Mouse (Mus musculus): ENCODE results near the gene Ppp1r27. TPM values are rescaled to one million over a fixed set of nuclear protein-coding genes. Genes with fewer than 3 reads are reported as not detected.
A peak's percentile ranks its signal among the peaks of the same experiment; 100 is the strongest.

The Ppp1r27 gene
- polyA plus RNA-seq, 1 experiment from 2014 or later: not detected

DNA sequence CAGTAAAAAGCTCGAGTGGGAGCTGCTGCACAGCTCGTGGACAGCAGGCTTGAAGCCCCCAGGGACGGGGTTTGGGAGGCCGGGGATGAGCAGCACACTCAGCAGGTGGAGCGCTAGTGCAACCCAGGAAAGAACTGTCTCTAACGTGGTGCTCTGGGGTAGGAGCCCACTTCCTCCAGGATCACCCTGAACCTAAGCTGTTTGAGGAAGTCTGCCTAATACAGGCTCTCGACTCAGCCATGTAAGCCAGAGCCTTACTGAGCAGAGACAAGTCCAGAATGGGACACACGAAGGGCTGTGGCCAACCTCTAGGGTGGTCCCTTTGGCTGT is 12.0 kb downstream of the Ppp1r27 start:
- peaks cover 26% of the 10 kb centered on the region for H3K36me3 ChIP-seq
- ATAC-seq: 0 out of 2 replicates have a peak, but pooled peaks have one; percentile 2
- no peak overlapping the region for H3K4me3 ChIP-seq (replicated peaks)
- peak overlapping the region; percentile 73 for H3K27ac ChIP-seq
- H3K9ac ChIP-seq (replicated peaks): no peak overlapping the region
- H3K4me2 ChIP-seq (replicated peaks): peak overlapping the region; percentile 15; the same call in 1 of the 2 replicates
- no peaks in the 10 kb centered on the region for H3K9me3 ChIP-seq
- H3K4me1 ChIP-seq (replicated peaks): peaks cover 20% of the 10 kb centered on the region
- peaks cover 3% of the 10 kb centered on the region; the same call in 1 of the 2 replicates for H3K27me3 ChIP-seq
- 42% methylated on average over 8 of the region's 8 CpGs for WGBS

DNA sequence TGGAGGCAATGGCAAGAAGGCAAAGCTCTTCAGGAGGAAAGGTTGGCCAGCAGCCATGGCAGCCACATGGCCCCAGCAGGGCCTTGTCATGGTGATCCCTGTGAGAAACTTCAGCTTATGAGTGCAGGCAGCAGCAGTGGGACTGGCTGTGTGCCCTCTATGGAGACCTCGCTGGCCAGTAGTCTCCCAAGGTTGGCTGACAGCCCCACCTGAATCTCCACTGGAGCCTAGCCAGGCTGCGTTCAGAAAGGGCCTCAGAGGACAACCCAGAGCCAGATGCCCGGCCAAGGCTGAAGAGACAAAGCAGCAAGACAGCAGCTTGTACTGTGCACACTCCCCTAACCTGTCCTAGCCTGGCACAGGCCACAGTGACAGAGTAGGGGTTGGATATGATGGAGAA is 12.4 kb downstream of the Ppp1r27 start:
- 83% methylated on average over 3 of the region's 3 CpGs for WGBS
- peak overlapping the region; percentile 73 for H3K27ac ChIP-seq

DNA sequence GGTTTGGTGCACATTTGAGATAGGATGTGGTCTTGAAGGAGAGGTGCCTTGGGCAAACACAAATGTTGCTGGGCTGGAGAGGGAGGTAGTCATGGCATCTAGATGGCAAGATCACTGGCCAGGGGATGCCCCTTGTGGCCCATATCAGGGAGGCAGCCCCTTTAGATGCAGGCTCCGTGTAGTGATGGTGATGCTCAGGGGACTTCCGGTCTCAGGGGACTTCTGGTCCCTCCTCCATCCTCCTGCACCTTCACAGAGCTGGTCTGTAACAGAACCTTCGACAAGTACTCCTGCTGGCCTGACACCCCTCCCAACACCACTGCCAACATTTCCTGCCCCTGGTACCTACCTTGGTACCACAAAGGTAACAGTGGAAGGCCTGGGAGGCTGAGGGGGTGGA is 15.1 kb downstream of the Ppp1r27 start:
- Histone ChIP-seq H3K9me3 (no peaks in the 10 kb centered on the region), H3K4me3 (replicated peaks) (no peak overlapping the region), H3K4me2 (replicated peaks) (no peak overlapping the region), H3K27ac (no peak overlapping the region), H3K27me3 (peaks cover 34% of the 10 kb centered on the region), H3K36me3 (no peaks in the 10 kb centered on the region), H3K9ac (replicated peaks) (no peak overlapping the region), H3K4me1 (replicated peaks) (peaks cover 23% of the 10 kb centered on the region)
- WGBS: 85% methylated on average over 3 of the region's 3 CpGs
- no peak for ATAC-seq

More for the DNA sequence above, 12.4 kb downstream of the Ppp1r27 start:
- peaks cover 21% of the 10 kb centered on the region for H3K36me3 ChIP-seq
- no peak overlapping the region for H3K4me3 ChIP-seq (replicated peaks)
- no peak for ATAC-seq
- no peak overlapping the region for H3K9ac ChIP-seq (replicated peaks)
- peaks cover 20% of the 10 kb centered on the region for H3K4me1 ChIP-seq (replicated peaks)
- H3K27me3 ChIP-seq: peaks cover 7% of the 10 kb centered on the region
- H3K4me2 ChIP-seq (replicated peaks): no peak overlapping the region
- H3K9me3 ChIP-seq: no peaks in the 10 kb centered on the region

DNA sequence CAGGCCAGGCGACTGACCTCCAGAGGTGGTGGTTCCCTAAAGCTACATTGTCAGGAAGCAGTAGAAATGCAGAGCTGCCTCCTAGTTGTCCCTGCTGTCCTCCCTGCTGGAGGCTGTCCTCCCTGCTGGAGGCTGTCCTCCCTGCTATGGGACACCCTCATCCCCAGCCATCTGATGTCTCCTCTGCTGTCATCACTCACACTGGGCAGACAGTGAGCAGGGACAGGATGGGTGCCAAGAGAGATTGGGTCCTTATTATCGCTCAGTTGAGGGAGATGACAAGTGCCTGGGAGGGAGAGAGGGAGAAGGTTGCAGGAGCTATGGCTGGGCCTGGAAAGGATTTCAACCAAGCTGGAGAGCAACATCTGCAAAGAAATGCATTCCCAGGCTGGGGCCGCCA is 15.8 kb downstream of the Ppp1r27 start:
- Histone ChIP-seq H3K9me3 (no peaks in the 10 kb centered on the region), H3K4me1 (replicated peaks) (peaks cover 30% of the 10 kb centered on the region), H3K27me3 (peaks cover 41% of the 10 kb centered on the region), H3K4me3 (replicated peaks) (no peak overlapping the region), H3K4me2 (replicated peaks) (no peak overlapping the region), H3K36me3 (no peaks in the 10 kb centered on the region), H3K27ac (no peak overlapping the region), H3K9ac (replicated peaks) (no peak overlapping the region)
- no peak for ATAC-seq
- WGBS: 90% methylated on average over 3 of the region's 3 CpGs

DNA sequence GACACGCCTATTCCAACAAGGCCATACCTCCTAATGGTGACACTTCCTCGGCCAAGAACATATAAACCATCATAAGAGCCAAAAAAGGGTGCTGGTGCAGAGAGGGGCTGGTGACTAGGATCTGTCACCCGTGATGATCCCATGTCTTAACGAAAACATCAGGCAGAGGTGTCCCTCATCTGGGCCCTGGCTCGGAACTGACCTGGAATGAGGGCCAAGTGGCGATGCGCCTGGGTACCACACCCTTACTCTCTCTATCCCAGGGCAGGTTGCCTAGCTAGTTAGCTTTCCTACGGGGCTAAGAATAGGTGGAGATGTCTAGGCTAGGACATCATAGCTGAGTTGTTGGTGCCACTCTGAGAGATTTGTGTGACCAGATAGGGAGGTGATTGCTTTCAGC is 16.8 kb downstream of the Ppp1r27 start:
- H3K4me1 ChIP-seq (replicated peaks): peaks cover 20% of the 10 kb centered on the region
- no peak overlapping the region for H3K9ac ChIP-seq (replicated peaks)
- WGBS: 85% methylated on average over 8 of the region's 8 CpGs
- ATAC-seq: no peak
- no peak overlapping the region for H3K27ac ChIP-seq
- H3K9me3 ChIP-seq: no peaks in the 10 kb centered on the region
- no peak overlapping the region for H3K4me3 ChIP-seq (replicated peaks)
- no peaks in the 10 kb centered on the region for H3K36me3 ChIP-seq
- H3K4me2 ChIP-seq (replicated peaks): no peak overlapping the region
- peaks cover 51% of the 10 kb centered on the region for H3K27me3 ChIP-seq

- no peaks in the 10 kb centered on the region for H3K9me3 ChIP-seq
- 28% methylated on average over 9 of the region's 9 CpGs for WGBS
- peaks cover 10% of the 10 kb centered on the region for H3K4me1 ChIP-seq (replicated peaks)
- no peak overlapping the region for H3K4me2 ChIP-seq (replicated peaks)
- ATAC-seq: no peak
- H3K4me3 ChIP-seq (replicated peaks): no peak overlapping the region
- H3K27me3 ChIP-seq: peaks cover 70% of the 10 kb centered on the region
- H3K9ac ChIP-seq (replicated peaks): no peak overlapping the region
- H3K36me3 ChIP-seq: no peaks in the 10 kb centered on the region
- no peak overlapping the region for H3K27ac ChIP-seq
Observed at GRCm38 (mm10) chr11:120531646-120532045, 19.3 kb downstream of the Ppp1r27 start.

GRCm38 (mm10) chr11:120530085-120530964 is 20.6 kb downstream of the Ppp1r27 start, which contains the start of gene Gcgr:
Gcgr (plus strand) TSS chr11:120530699.
- Histone ChIP-seq H3K4me3 (replicated peaks) (peak within 1 kb of the TSS; percentile 29), H3K36me3 (no peaks in the 10 kb centered on the region), H3K9ac (replicated peaks) (no peak within 1 kb of the TSS), H3K27me3 (peaks cover 70% of the 10 kb centered on the region), H3K27ac (no peak within 1 kb of the TSS), H3K4me1 (replicated peaks) (peaks cover 10% of the 10 kb centered on the region), H3K4me2 (replicated peaks) (peak within 1 kb of the TSS; percentile 56), H3K9me3 (no peaks in the 10 kb centered on the region)
- WGBS: 7% methylated on average over 59 of the region's 62 CpGs
- 0 out of 2 replicates have a peak, but pooled peaks have one; percentile 17 for ATAC-seq

DNA sequence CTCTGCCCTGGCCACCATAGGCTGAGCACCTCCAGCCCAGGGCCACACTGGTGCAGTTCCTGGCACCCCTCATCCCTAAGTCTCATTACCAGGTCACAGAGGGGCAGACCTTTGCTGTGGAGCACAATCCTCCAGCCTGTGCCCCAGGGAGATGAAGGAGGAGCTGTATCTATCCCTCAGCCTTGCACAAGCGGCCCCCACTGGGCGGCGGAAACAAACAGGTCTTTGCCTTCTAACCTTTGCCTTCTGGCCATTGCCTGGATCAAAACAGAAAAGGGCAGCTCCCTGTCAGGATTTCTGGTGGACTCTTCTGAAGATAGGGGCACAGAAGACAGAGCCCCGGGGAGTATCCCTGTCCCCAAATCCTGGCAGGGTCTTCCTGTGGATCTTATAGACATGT is 22.0 kb downstream of the Ppp1r27 start:
- H3K9me3 ChIP-seq: no peaks in the 10 kb centered on the region
- ATAC-seq: no peak
- no peak overlapping the region for H3K4me2 ChIP-seq (replicated peaks)
- H3K27ac ChIP-seq: no peak overlapping the region
- no peak overlapping the region for H3K4me3 ChIP-seq (replicated peaks)
- no peak overlapping the region for H3K9ac ChIP-seq (replicated peaks)
- peaks cover 10% of the 10 kb centered on the region for H3K4me1 ChIP-seq (replicated peaks)
- peaks cover 67% of the 10 kb centered on the region for H3K27me3 ChIP-seq
- WGBS: 50% methylated on average over 4 of the region's 4 CpGs
- no peaks in the 10 kb centered on the region for H3K36me3 ChIP-seq

DNA sequence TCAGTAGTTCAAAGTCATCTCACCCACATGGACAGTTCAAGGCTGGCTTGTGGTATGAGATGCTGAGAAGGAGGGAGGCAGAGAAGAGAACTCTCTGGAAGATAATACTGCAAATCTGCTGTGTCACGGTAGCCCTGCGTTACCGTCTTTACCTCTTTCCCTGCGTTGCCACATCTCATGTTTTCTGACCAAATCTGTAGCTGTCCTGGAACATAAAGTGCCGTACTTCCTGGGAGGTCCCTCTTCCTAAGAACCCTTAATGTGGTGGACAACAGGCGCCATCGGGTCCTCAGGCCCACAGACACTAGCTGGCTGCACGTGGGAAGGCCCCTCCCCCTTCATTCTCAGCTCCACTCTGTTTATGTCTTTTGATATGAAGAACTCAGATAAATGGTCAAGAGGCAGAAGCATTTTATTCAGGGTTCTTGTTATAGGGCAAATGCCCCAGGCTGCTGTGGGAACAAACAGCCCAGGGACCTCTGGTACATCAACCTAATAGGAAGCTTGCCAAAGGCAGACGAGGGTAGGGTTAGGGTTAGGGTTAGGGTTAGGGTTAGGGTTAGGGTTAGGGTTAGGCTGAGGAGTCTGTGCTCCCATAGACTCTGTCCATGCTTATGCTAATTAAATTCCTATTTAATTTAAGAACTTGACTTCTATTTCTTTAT is 23.1 kb downstream of the Ppp1r27 start:
- Histone ChIP-seq H3K9ac (replicated peaks) (no peak overlapping the region), H3K4me1 (replicated peaks) (peaks cover 10% of the 10 kb centered on the region), H3K4me3 (replicated peaks) (no peak overlapping the region), H3K36me3 (no peaks in the 10 kb centered on the region), H3K9me3 (no peaks in the 10 kb centered on the region), H3K4me2 (replicated peaks) (no peak overlapping the region), H3K27me3 (peaks cover 56% of the 10 kb centered on the region), H3K27ac (no peak overlapping the region)
- no peak for ATAC-seq
- WGBS: 84% methylated on average over 9 of the region's 9 CpGs

DNA sequence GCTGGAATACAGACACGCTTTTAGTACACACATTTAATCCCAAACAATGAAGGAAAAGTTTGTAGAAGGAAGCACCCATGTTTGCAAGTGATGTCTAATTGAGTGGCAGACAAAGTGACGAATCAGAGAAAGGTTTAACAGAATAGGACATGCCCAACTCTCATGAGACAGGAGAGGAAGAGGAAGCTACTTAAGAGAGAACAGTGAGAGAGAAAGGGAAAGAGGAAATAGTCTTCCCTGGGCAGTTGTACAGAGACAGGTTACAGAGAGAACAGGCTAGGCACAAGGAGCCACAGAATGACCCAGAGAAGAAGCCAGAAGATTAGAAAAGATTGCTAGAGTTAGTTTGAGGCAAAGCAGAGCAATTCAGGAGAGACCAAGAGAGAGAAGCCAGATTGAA is 25.0 kb downstream of the Ppp1r27 start:
- Histone ChIP-seq H3K27ac (no peak overlapping the region), H3K4me1 (replicated peaks) (peaks cover 9% of the 10 kb centered on the region), H3K4me2 (replicated peaks) (no peak overlapping the region), H3K36me3 (no peaks in the 10 kb centered on the region), H3K4me3 (replicated peaks) (no peak overlapping the region), H3K27me3 (peaks cover 37% of the 10 kb centered on the region), H3K9ac (replicated peaks) (no peak overlapping the region), H3K9me3 (no peaks in the 10 kb centered on the region)
- WGBS: 80% methylated on average over 2 of the region's 2 CpGs
- no peak for ATAC-seq

DNA sequence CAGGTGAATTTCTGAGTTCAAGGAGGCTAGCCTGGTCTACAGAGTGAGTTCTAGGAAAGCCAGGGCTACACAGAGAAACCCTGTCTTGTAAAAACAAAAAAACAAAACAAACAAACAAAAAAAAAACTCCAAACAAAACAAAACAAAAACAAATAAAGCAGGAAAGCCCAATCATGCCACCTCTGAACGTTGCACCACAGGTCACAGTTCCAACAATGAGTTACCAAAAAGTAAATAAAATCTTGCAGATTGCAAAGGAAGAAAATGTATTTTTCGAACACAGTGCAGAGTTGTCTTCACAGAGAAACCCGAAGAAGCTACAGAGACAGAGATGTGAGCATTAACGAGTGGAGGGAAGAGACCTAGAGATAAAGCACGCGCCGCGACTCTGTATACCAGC is 28.4 kb downstream of the Ppp1r27 start:
- Histone ChIP-seq H3K27ac (no peak overlapping the region), H3K4me3 (replicated peaks) (no peak overlapping the region), H3K27me3 (peaks cover 3% of the 10 kb centered on the region), H3K4me2 (replicated peaks) (no peak overlapping the region), H3K9ac (replicated peaks) (no peak overlapping the region), H3K9me3 (no peaks in the 10 kb centered on the region), H3K4me1 (replicated peaks) (no peaks in the 10 kb centered on the region), H3K36me3 (no peaks in the 10 kb centered on the region)
- ATAC-seq: no peak
- 84% methylated on average over 8 of the region's 8 CpGs for WGBS

GRCm38 (mm10) chr11:120520967-120521540 is 29.9 kb downstream of the Ppp1r27 start:
- H3K27ac ChIP-seq: no peak overlapping the region

More at GRCm38 (mm10) chr11:120520967-120521540, 29.9 kb downstream of the Ppp1r27 start:
- WGBS: 85% methylated on average over 5 of the region's 5 CpGs
- no peak for ATAC-seq
- H3K4me2 ChIP-seq (replicated peaks): no peak overlapping the region
- H3K27me3 ChIP-seq: no peaks in the 10 kb centered on the region
- no peaks in the 10 kb centered on the region for H3K36me3 ChIP-seq
- H3K4me1 ChIP-seq (replicated peaks): no peaks in the 10 kb centered on the region
- no peak overlapping the region for H3K4me3 ChIP-seq (replicated peaks)
- no peaks in the 10 kb centered on the region for H3K9me3 ChIP-seq
- H3K9ac ChIP-seq (replicated peaks): no peak overlapping the region

Measured in midbrain, embryonic 13.5 days (tissue).